Mouse (Mus musculus): ENCODE results near the gene Gzmf. TPM values are rescaled to one million over a fixed set of nuclear protein-coding genes. Genes with fewer than 3 reads are reported as not detected.
"Not testable (repeated sequence)": the region's sequence is repeated elsewhere in the genome, so short reads cannot be mapped to it uniquely, and the experiment has no call there.

Gene Gzmf
- not detected in 2 replicates for polyA plus RNA-seq (2014; fragmentation: Nextera tagmentation; extraction: Ambion mirVana)

- H3K4me2 ChIP-seq, result no peak within 1 kb of the TSS
- no peak within 1 kb of the TSS for H3K27ac ChIP-seq (ENCODE audit: low read depth, low read length)
- H3K9ac ChIP-seq (ENCODE audit: low read depth, low read length), result no peak within 1 kb of the TSS
- H3K36me3 ChIP-seq (ENCODE audit: control insufficient read depth, insufficient read depth, low read length), result no peaks in the 10 kb centered on the region
- no peak for DNase-seq (ENCODE audit: low spot score)
- H3K4me3 ChIP-seq (ENCODE audit: low read depth, low read length), result no peak within 1 kb of the TSS
- no peaks in the 10 kb centered on the region for H3K9me3 ChIP-seq (ENCODE audit: control insufficient read depth, low read length)
- ATAC-seq (replicated peaks; ENCODE audit: low FRiP score), result no peak
- no peaks in the 10 kb centered on the region for H3K4me1 ChIP-seq (replicated peaks; ENCODE audit: control insufficient read depth, insufficient read depth, low read length)
- 85% methylated on average over 4 of the region's 4 CpGs for WGBS
- no peaks in the 10 kb centered on the region for H3K27me3 ChIP-seq (replicated peaks; ENCODE audit: control insufficient read depth, insufficient read depth, low read length)
Measured at GRCm38 (mm10) chr14:56211317-56211716, at the start of gene Gzmf. Gene Gzmf (minus strand): TSS chr14:56211417.

- no peaks in the 10 kb centered on the region for H3K4me1 ChIP-seq (replicated peaks; ENCODE audit: control insufficient read depth, insufficient read depth, low read length)
- no peak for DNase-seq (ENCODE audit: low spot score)
- H3K27ac ChIP-seq (ENCODE audit: low read depth, low read length), result no peak overlapping the region
- no peak overlapping the region for H3K9ac ChIP-seq (ENCODE audit: low read depth, low read length)
- no peak overlapping the region for H3K4me2 ChIP-seq
- ATAC-seq (replicated peaks; ENCODE audit: low FRiP score), result no peak
- H3K4me3 ChIP-seq (ENCODE audit: low read depth, low read length), result no peak overlapping the region
- H3K9me3 ChIP-seq (ENCODE audit: control insufficient read depth, low read length), result no peaks in the 10 kb centered on the region
- no peaks in the 10 kb centered on the region for H3K27me3 ChIP-seq (replicated peaks; ENCODE audit: control insufficient read depth, insufficient read depth, low read length)
- H3K36me3 ChIP-seq (ENCODE audit: control insufficient read depth, insufficient read depth, low read length), result no peaks in the 10 kb centered on the region
Measured at GRCm38 (mm10) chr14:56240409-56240808, 29.2 kb upstream of the Gzmf start.

GRCm38 (mm10) chr14:56234556-56234955, 23.3 kb upstream of the Gzmf start, which contains the start of gene Gzmc:
Gene Gzmc (minus strand): TSS chr14:56234656.
- H3K9me3 ChIP-seq (ENCODE audit: control insufficient read depth, low read length), result no peaks in the 10 kb centered on the region
- H3K27ac ChIP-seq (ENCODE audit: low read depth, low read length), result no peak within 1 kb of the TSS
- ATAC-seq (replicated peaks; ENCODE audit: low FRiP score) (no peak), DNase-seq (ENCODE audit: low spot score) (no peak)
- H3K27me3 ChIP-seq (replicated peaks; ENCODE audit: control insufficient read depth, insufficient read depth, low read length), result no peaks in the 10 kb centered on the region
- WGBS, result 45% methylated on average over 2 of the region's 2 CpGs
- H3K4me3 ChIP-seq (ENCODE audit: low read depth, low read length), result no peak within 1 kb of the TSS
- H3K9ac ChIP-seq (ENCODE audit: low read depth, low read length), result no peak within 1 kb of the TSS
- H3K4me1 ChIP-seq (replicated peaks; ENCODE audit: control insufficient read depth, insufficient read depth, low read length), result no peaks in the 10 kb centered on the region
- no peaks in the 10 kb centered on the region for H3K36me3 ChIP-seq (ENCODE audit: control insufficient read depth, insufficient read depth, low read length)
- no peak within 1 kb of the TSS for H3K4me2 ChIP-seq

GRCm38 (mm10) chr14:56205613-56206012, 5.6 kb downstream of the Gzmf start:
- ATAC-seq (replicated peaks; ENCODE audit: low FRiP score) (no peak), DNase-seq (ENCODE audit: low spot score) (no peak)
- H3K4me2 ChIP-seq, result no peak overlapping the region
- no peak overlapping the region for H3K27ac ChIP-seq (ENCODE audit: low read depth, low read length)
- H3K4me1 ChIP-seq (replicated peaks; ENCODE audit: control insufficient read depth, insufficient read depth, low read length), result no peaks in the 10 kb centered on the region
- H3K36me3 ChIP-seq (ENCODE audit: control insufficient read depth, insufficient read depth, low read length), result no peaks in the 10 kb centered on the region
- H3K9ac ChIP-seq (ENCODE audit: low read depth, low read length), result no peak overlapping the region
- 83% methylated on average over 1 of the region's 1 CpGs for WGBS
- H3K4me3 ChIP-seq (ENCODE audit: low read depth, low read length), result no peak overlapping the region
- no peaks in the 10 kb centered on the region for H3K9me3 ChIP-seq (ENCODE audit: control insufficient read depth, low read length)
- no peaks in the 10 kb centered on the region for H3K27me3 ChIP-seq (replicated peaks; ENCODE audit: control insufficient read depth, insufficient read depth, low read length)

GRCm38 (mm10) chr14:56205021-56205420, 6.2 kb downstream of the Gzmf start:
- ATAC-seq (replicated peaks; ENCODE audit: low FRiP score), result not testable (repeated sequence)
- DNase-seq (ENCODE audit: low spot score), result peak; percentile 39
- WGBS, result 25% methylated on average over 5 of the region's 5 CpGs

GRCm38 (mm10) chr14:56203975-56204374, 7.2 kb downstream of the Gzmf start:
- no peak overlapping the region for H3K9ac ChIP-seq (ENCODE audit: low read depth, low read length)
- no peak overlapping the region for H3K27ac ChIP-seq (ENCODE audit: low read depth, low read length)
- WGBS, result 13% methylated on average over 2 of the region's 2 CpGs
- no peak overlapping the region for H3K4me2 ChIP-seq
- peak; percentile 41 for DNase-seq (ENCODE audit: low spot score)
- no peak for ATAC-seq (replicated peaks; ENCODE audit: low FRiP score)
- H3K4me3 ChIP-seq (ENCODE audit: low read depth, low read length), result no peak overlapping the region
- H3K4me1 ChIP-seq (replicated peaks; ENCODE audit: control insufficient read depth, insufficient read depth, low read length), result no peaks in the 10 kb centered on the region
- H3K27me3 ChIP-seq (replicated peaks; ENCODE audit: control insufficient read depth, insufficient read depth, low read length), result no peaks in the 10 kb centered on the region
- no peaks in the 10 kb centered on the region for H3K9me3 ChIP-seq (ENCODE audit: control insufficient read depth, low read length)
- H3K36me3 ChIP-seq (ENCODE audit: control insufficient read depth, insufficient read depth, low read length), result no peaks in the 10 kb centered on the region

More at GRCm38 (mm10) chr14:56205021-56205420, 6.2 kb downstream of the Gzmf start:
- H3K27me3 ChIP-seq (replicated peaks; ENCODE audit: control insufficient read depth, insufficient read depth, low read length); H3K9ac ChIP-seq (ENCODE audit: low read depth, low read length); H3K4me1 ChIP-seq (replicated peaks; ENCODE audit: control insufficient read depth, insufficient read depth, low read length); H3K36me3 ChIP-seq (ENCODE audit: control insufficient read depth, insufficient read depth, low read length); H3K9me3 ChIP-seq (ENCODE audit: control insufficient read depth, low read length); H3K4me3 ChIP-seq (ENCODE audit: low read depth, low read length); H3K27ac ChIP-seq (ENCODE audit: low read depth, low read length); H3K4me2 ChIP-seq: not testable (repeated sequence)

- 48% methylated on average over 6 of the region's 6 CpGs for WGBS
- H3K27ac ChIP-seq (ENCODE audit: low read depth, low read length), result no peak overlapping the region
- no peak overlapping the region for H3K4me3 ChIP-seq (ENCODE audit: low read depth, low read length)
- ATAC-seq (replicated peaks; ENCODE audit: low FRiP score) (no peak), DNase-seq (ENCODE audit: low spot score) (peak; percentile 20)
- H3K9ac ChIP-seq (ENCODE audit: low read depth, low read length), result no peak overlapping the region
- H3K4me1 ChIP-seq (replicated peaks; ENCODE audit: control insufficient read depth, insufficient read depth, low read length), result no peaks in the 10 kb centered on the region
- H3K9me3 ChIP-seq (ENCODE audit: control insufficient read depth, low read length), result no peaks in the 10 kb centered on the region
- H3K4me2 ChIP-seq, result no peak overlapping the region
- no peaks in the 10 kb centered on the region for H3K27me3 ChIP-seq (replicated peaks; ENCODE audit: control insufficient read depth, insufficient read depth, low read length)
- no peaks in the 10 kb centered on the region for H3K36me3 ChIP-seq (ENCODE audit: control insufficient read depth, insufficient read depth, low read length)
Measured at GRCm38 (mm10) chr14:56186946-56187345, 24.3 kb downstream of the Gzmf start.

GRCm38 (mm10) chr14:56186521-56186920, 24.7 kb downstream of the Gzmf start:
- H3K9me3 ChIP-seq (ENCODE audit: control insufficient read depth, low read length), result no peaks in the 10 kb centered on the region
- H3K36me3 ChIP-seq (ENCODE audit: control insufficient read depth, insufficient read depth, low read length), result no peaks in the 10 kb centered on the region
- H3K4me1 ChIP-seq (replicated peaks; ENCODE audit: control insufficient read depth, insufficient read depth, low read length), result no peaks in the 10 kb centered on the region
- ATAC-seq (replicated peaks; ENCODE audit: low FRiP score) (no peak), DNase-seq (ENCODE audit: low spot score) (peak; percentile 25)
- H3K27me3 ChIP-seq (replicated peaks; ENCODE audit: control insufficient read depth, insufficient read depth, low read length), result no peaks in the 10 kb centered on the region
- no peak overlapping the region for H3K4me3 ChIP-seq (ENCODE audit: low read depth, low read length)
- 59% methylated on average over 5 of the region's 5 CpGs for WGBS
- H3K27ac ChIP-seq (ENCODE audit: low read depth, low read length), result no peak overlapping the region
- no peak overlapping the region for H3K9ac ChIP-seq (ENCODE audit: low read depth, low read length)
- H3K4me2 ChIP-seq, result no peak overlapping the region

GRCm38 (mm10) chr14:56177651-56178050, 33.6 kb downstream of the Gzmf start:
- H3K27ac ChIP-seq (ENCODE audit: low read depth, low read length); ATAC-seq (replicated peaks; ENCODE audit: low FRiP score); H3K4me2 ChIP-seq; H3K4me3 ChIP-seq (ENCODE audit: low read depth, low read length); H3K36me3 ChIP-seq (ENCODE audit: control insufficient read depth, insufficient read depth, low read length); H3K4me1 ChIP-seq (replicated peaks; ENCODE audit: control insufficient read depth, insufficient read depth, low read length); H3K27me3 ChIP-seq (replicated peaks; ENCODE audit: control insufficient read depth, insufficient read depth, low read length); H3K9ac ChIP-seq (ENCODE audit: low read depth, low read length); H3K9me3 ChIP-seq (ENCODE audit: control insufficient read depth, low read length): not testable (repeated sequence)
- peak; percentile 41 for DNase-seq (ENCODE audit: low spot score)
- WGBS, result 27% methylated on average over 8 of the region's 8 CpGs
